Mouse (Mus musculus) B cell, adult 2 months (primary cell): ENCODE data around the gene Elf1.
A peak's percentile ranks its signal among the peaks of the same experiment; 100 is the strongest.
"Not testable (repeated sequence)": the region's sequence is repeated elsewhere in the genome, so short reads cannot be mapped to it uniquely, and the experiment has no call there.

Experiments used
- DNase-seq, 2 experiments: peaks; one replicate each; pipeline ENCODE4 v3.0.0; 2022

The Elf1 gene

GRCm38 (mm10) chr14:79522387-79522786, 41.4 kb downstream of the Elf1 start:
- peak in 1 of 2 experiments; percentile 52 for DNase-seq

DNA sequence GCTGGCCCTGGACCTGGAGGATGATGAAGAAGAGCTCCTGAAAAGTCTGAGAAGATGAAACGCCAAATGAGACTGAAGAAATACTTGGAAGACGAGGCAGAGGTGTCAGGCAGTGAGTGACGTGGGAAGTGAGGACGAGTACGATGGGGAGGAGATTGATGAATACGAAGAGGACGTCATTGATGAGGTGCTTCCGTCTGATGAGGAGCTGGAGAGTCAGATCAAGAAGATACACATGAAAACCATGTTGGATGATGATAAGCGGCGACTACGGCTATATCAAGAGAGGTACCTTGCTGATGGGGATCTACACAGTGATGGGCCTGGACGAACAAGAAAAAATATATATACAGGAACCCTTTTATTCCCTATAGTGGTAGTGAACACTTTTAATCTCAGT, 45.1 kb downstream of the Elf1 start:
- DNase-seq = not testable (repeated sequence)

GRCm38 (mm10) chr14:79527704-79528103, 46.7 kb downstream of the Elf1 start:
- DNase-seq = no peak

- DNase-seq = peak; percentile 65
These were observed 48.9 kb downstream of the Elf1 start for GRCm38 (mm10) chr14:79529581-79530554.

DNA sequence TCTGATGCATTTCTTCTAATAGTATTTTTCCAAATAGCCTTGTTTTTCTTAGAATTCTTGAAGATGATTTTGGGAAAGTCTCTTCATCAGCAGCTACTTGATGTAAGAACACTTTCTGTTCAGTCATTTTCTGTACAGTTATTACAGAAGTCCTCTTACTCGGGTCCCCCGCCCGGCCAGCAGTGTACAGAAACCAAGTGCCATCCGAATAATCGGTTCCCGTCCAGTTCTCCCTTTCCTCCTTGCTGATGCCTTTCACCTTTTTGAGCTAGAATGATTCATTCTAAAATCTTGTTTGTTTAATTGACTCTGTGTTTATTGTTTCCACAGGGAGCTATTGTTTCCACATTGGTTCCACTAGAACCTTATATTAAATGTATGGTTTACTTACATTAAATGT, 49.8 kb downstream of the Elf1 start:
- DNase-seq = peak in 1 of 2 experiments; percentile 38

DNA sequence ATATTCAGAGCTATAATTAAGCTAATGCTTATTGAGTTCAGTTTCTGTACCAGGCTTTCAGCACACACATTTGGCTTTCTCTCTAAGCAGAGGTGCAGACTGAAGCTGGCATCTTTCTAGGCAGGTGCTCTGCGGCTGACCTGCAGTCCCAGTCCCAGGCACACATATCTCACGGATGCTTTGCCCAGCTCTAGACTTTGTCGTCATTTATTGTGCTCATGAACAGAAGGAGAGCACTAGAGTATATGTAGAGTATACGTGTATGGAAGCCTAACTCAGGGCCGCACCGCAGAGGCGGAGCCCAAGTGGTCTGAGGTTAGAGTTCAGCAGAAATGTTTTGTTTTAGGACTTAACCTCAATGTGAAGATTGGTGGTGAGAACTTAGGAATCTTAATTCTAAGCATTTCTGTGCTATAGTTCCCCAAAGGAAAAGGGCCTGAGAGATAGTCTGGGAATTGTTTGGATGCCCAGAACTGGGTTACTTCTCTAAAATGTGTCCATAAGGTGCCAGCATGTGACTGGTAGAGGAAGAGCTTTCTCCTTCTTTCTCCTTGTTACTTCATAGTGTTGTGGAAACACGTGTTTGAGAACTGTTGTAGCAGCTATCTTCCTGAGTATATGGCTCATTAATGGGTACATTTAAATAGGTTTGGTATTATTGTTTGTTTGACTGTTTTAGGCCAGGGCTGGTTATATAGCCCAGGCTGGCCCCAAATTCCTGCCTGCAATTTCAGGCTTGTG, 51.2 kb downstream of the Elf1 start:
- DNase-seq = no peak

DNA sequence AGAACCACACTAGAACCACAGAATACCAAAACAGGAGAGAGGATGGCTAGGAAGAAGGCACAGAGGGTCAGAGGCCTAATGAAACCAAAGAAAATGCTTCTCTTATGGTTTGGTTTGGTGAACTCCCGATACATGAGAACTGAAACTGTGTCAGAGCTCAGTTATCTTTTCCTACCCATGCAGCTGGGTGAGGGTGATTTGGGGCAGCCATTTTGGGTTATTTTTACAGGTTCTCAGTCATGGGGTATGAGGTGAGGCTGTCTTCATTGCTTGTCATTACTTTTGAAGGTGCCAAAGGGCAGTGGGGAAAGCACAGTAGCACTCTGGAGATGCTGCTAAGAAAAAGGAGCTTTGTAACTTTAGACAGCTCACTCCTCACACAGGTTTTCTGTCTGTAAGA, 52.4 kb downstream of the Elf1 start:
- DNase-seq = peak; percentile 64 to 68

DNA sequence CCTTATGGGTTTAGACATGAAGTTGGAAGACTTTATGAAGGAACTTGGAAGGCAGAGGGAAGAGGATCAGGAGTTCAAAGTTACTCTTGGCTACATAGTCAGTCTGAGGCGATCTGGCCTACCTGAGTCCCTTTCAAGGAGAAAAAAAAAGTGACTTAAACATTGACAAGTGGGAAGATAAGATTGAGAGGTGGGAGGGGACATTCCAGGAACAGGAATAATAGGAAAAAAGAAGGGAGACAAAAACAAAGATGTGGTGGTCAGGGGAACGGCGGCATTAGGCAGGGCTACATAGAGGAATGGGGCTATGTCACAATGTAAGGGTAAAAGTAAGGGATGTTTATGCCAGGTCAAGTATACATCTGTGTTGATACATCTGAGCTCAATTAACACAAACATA, 53.2 kb downstream of the Elf1 start:
- no peak for DNase-seq

DNA sequence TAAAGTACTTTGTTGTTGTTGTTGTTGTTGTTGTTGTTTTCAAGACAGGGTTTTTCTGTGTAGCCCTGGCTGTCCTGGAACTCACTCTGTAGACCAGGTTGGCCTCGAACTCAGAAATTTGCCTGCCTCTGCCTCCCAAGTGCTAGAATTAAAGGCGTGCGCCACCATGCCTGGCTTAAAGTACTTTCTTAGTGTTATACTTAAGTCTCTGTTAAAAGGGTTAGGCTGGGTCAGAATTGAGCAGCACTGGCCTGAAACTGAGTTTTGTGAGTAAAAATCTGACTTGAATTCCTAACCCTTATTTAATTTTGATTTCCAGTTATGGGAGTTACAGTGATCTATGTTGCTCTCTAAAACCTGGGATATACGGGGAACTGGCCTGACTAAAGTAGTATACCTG, 53.7 kb downstream of the Elf1 start:
- DNase-seq = not testable (repeated sequence)

DNA sequence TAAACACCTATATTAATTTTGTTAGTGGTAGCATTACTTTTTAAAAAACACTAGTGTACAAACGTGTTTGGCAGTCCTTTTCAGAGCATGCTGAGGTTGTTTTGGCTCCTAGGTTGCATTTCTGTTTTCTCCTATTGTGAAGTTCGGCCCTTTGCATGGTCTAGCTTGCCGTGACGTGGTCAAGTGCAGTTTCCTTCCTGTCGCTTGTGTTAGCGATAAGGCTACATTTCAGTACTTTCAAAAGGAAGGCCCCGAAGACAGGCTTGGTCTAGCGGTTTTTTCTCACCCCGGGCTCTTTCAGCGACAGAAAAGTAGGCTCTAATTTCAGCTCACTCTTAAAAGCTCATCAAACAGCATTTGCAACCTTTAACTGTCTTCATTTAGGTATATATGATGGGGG, 54.3 kb downstream of the Elf1 start:
- peak; percentile 68 to 72 for DNase-seq

DNA sequence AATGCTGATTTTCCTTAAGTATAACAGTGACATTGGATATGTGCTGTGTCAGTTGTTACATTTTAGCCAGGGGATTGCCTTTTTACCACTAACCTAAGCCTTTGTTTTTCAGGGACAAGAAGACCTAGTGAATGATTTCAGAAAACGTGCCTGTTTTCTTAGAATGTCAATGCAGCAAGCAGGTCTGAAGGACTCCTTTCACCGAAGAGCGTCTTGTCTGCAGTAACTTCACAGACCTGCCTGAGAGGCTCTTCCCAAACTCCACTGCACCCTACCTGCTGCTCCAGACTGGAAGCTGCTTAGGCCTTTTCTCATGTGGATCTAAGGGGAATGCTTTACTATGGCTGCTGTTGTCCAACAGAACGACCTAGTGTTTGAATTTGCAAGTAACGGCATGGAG, 55.0 kb downstream of the Elf1 start:
- no peak for DNase-seq

DNA sequence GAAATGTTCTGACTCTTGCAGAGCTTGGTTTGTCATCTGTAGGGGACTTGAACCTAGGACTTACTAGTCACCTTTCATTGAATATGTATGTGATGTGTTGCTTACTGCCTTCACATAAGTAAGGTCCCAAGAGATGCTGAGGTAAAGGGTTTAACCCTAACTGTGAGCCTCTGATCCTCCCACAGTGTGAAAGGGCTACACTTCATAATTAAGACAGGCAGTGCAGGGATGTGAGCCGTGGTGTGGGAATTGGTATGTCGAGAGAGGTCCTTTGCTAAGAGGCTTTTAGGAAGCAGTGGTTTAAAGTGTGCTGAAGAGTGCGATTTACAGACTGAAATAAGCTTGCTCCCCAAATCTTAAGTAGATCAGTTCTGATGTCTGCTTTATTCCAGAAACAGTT, 55.8 kb downstream of the Elf1 start:
- no peak for DNase-seq

DNA sequence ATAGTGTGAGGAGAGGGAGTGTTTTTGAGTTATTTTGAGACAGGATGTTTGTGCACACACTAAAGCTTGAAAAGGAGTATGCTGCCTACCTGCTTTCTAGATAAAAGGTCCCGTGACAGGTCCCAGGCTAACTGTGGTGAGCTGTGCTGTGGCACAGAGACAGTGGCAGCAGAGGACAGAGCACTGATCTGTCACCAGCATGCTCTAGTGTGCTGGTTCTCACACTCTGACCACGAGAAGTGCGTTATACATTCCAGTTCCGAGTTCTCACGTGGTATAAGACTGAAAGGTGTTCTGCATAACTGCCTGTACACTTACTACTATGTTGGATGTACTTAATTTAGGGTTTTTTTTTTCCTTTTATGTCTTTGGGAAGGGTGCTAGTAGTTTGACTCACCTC, 56.5 kb downstream of the Elf1 start:
- DNase-seq = peak; percentile 75 to 79

GRCm38 (mm10) chr14:79537921-79538320, 56.9 kb downstream of the Elf1 start:
- no peak for DNase-seq

DNA sequence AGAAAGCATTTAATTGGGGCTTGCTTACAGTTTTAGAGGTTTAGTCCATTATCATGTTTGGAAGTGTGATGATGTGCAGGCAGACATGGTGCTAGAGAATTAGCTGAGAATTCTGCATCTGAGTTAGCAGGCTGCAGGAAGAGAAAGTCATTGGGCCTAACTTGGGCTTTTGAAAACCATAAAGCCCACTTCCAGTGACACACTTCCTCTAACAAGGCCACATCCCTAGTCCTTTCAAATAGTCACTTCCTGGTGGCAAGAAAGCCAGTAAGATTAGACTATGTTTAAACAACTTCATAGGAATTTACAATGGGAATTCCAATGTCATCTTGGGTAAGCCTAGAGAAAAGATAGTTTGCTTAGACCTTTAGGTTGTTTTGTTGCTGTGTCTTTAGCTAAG, 60.6 kb downstream of the Elf1 start:
- DNase-seq = no peak

- DNase-seq = no peak
These were observed 68.3 kb downstream of the Elf1 start for GRCm38 (mm10) chr14:79549343-79549742.

- DNase-seq = no peak
These were observed 70.9 kb downstream of the Elf1 start for GRCm38 (mm10) chr14:79551929-79552328.

DNA sequence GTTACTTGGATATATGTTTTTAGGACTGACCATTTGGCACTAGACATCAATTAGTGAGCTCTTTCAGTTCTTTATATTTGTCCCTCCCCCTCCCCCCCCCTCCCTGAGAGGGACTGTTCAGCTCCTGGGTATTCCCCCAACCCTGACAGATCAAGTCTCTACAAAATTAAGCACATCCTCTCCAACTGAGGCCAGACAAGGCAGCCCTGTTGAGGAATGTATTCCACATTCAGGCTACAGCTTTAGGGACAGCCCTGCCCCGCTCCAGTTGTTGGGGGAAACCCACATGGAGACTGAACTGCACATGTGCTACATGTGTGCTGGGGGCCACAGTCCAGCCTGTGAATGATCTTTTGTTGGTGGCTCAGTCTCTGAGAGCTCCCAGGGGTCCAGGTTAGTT, 71.9 kb downstream of the Elf1 start:
- no peak for DNase-seq

GRCm38 (mm10) chr14:79557796-79558195, 76.8 kb downstream of the Elf1 start:
- DNase-seq = no peak

DNA sequence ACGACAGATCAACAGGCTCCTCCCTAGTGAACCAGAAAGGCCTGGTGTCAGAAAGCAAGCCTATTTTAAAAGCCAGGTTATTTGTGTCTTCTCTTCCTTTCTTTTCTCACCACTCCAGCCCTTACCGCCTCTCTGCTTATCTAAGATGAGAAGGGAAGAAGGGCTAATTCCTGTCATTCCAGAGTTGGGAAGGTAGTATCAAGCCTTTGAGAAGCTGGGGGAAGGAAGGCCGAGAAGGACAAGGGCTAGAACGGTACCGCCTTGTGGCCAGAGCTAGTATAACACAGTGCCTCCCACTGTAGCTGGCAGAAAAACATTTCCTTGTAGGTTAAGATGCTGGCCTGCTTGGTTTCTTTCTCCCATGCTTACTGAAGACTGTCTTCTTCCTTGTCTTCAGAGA, 81.8 kb downstream of the Elf1 start:
- DNase-seq = peak; percentile 59 to 67

DNA sequence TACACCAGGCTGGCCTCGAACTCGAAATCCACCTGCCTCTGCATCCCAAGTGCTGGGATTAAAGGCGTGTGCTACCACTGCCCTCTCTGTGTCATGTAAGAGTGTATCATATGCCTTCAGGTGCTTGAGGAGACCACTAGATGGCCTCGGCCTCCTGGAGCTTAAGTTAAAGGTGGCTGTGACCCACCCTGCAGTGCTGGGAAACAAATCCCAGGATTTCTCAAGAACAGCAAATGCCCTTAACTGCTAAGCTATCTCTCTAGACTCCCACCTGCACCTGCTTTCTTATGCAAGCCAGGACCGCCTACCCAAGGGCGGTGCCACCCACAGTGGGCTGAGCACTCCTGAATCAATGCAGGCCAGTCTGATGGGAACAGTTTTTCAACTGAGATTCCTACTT, 83.8 kb downstream of the Elf1 start:
- DNase-seq = no peak

DNA sequence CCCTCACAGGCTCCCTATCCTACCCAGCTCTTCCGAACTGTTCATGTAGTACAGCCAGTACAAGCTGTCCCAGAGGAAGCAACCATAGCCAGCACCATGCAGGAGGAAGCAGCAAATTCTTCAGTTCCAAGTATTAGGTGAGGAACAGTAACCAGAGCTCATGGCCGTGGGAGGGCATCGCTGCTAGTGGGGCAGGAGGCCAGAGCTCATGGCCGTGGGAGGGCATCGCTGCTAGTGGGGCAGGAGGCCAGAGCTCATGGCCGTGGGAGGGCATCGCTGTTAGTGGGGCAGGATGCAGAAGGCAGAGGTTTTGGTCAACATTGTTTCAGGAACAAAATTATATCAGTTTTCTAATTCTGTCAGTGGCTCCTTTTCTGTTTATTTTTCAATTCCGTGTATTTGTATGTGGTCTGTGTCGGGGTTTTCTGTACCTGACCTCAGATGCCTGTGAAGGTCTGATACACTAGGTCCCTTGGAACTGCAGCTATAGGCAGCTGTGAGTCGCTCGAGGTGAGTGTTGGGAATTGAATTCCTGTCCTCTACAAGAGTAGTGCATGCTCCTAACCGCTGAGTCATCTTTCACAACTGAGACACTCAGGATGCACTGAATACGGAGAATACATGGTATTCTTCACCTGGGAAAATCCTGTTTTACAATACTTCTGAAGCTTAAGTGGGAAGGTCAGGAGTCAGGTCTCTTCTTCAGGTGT, 92.6 kb downstream of the Elf1 start:
- DNase-seq = no peak

DNA sequence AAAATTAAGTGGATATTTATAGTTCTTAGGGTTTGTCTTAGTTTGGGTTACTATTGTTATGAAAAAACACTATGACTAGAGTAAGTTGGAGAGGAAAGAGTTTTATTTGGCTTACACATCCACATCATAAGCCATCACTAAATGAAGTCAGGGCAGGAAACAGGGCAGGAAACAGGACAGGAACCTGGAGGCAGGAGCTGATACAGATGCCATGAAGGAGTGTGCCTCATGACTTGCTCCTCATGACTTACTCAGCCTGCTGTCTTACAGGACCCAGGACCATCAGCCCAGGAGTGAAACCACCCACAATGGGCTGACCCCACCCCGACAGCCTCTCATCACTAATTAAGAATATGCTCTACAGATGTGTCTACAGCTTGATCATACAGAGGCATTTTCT, 93.4 kb downstream of the Elf1 start:
- no peak for DNase-seq
